Mouse (Mus musculus): Measurements from ENCODE around the gene Lce3f. TPM values are rescaled to one million over a fixed set of nuclear protein-coding genes. Genes with fewer than 3 reads are reported as not detected.

The Lce3f gene
- polyA plus RNA-seq, 1 experiment from 2014 or later: not detected

GRCm38 (mm10) chr3:93015460-93016104 is 23.6 kb downstream of the Lce3f start, which contains the start of gene Crct1:
Gene Crct1, minus strand, starts transcription at chr3:93015687.
- Histone ChIP-seq H3K27me3 (ENCODE audit: control insufficient read depth, insufficient read depth, low read depth, low read length) (no peaks in the 10 kb centered on the region), H3K27ac (ENCODE audit: low read length) (no peak within 1 kb of the TSS), H3K36me3 (ENCODE audit: control insufficient read depth, insufficient read depth, low read length) (no peaks in the 10 kb centered on the region), H3K4me2 (ENCODE audit: low read depth, low read length) (peak within 1 kb of the TSS; percentile 92), H3K4me1 (replicated peaks; ENCODE audit: control insufficient read depth, insufficient read depth, low read length) (no peaks in the 10 kb centered on the region), H3K9me3 (ENCODE audit: control insufficient read depth, low read length) (no peaks in the 10 kb centered on the region), H3K9ac (ENCODE audit: low read length) (peak within 1 kb of the TSS; percentile 61), H3K4me3 (ENCODE audit: low read length) (peak within 1 kb of the TSS; percentile 57)
- no peak; the same call in 1 of the 2 replicates for ATAC-seq (ENCODE audit: low read depth)
- 16% methylated on average over 4 of the region's 4 CpGs for WGBS

- Histone ChIP-seq H3K9ac (ENCODE audit: low read length) (no peak within 1 kb of the TSS), H3K27ac (ENCODE audit: low read length) (no peak within 1 kb of the TSS), H3K4me3 (ENCODE audit: low read length) (no peak within 1 kb of the TSS), H3K27me3 (ENCODE audit: control insufficient read depth, insufficient read depth, low read depth, low read length) (no peaks in the 10 kb centered on the region), H3K4me2 (ENCODE audit: low read depth, low read length) (no peak within 1 kb of the TSS), H3K36me3 (ENCODE audit: control insufficient read depth, insufficient read depth, low read length) (no peaks in the 10 kb centered on the region), H3K4me1 (replicated peaks; ENCODE audit: control insufficient read depth, insufficient read depth, low read length) (no peaks in the 10 kb centered on the region), H3K9me3 (ENCODE audit: control insufficient read depth, low read length) (no peaks in the 10 kb centered on the region)
- no peak for ATAC-seq (ENCODE audit: low read depth)
- WGBS: 67% methylated on average over 2 of the region's 2 CpGs
Measured at GRCm38 (mm10) chr3:93018960-93019359, 26.9 kb downstream of the Lce3f start, which contains the start of gene Lce1m. Gene Lce1m, minus strand, starts transcription at chr3:93019060.

- Histone ChIP-seq H3K4me2 (ENCODE audit: low read depth, low read length) (no peak overlapping the region), H3K4me3 (ENCODE audit: low read length) (no peak overlapping the region), H3K9ac (ENCODE audit: low read length) (no peak overlapping the region), H3K4me1 (replicated peaks; ENCODE audit: control insufficient read depth, insufficient read depth, low read length) (no peaks in the 10 kb centered on the region), H3K36me3 (ENCODE audit: control insufficient read depth, insufficient read depth, low read length) (no peaks in the 10 kb centered on the region), H3K27me3 (ENCODE audit: control insufficient read depth, insufficient read depth, low read depth, low read length) (no peaks in the 10 kb centered on the region), H3K27ac (ENCODE audit: low read length) (no peak overlapping the region), H3K9me3 (ENCODE audit: control insufficient read depth, low read length) (no peaks in the 10 kb centered on the region)
- 89% methylated on average over 1 of the region's 1 CpGs for WGBS
- no peak for ATAC-seq (ENCODE audit: low read depth)
Measured at GRCm38 (mm10) chr3:93021171-93021570, 29.1 kb downstream of the Lce3f start.

GRCm38 (mm10) chr3:93023411-93024184 is 31.6 kb downstream of the Lce3f start:
- Histone ChIP-seq H3K4me3 (ENCODE audit: low read length) (no peak overlapping the region), H3K27ac (ENCODE audit: low read length) (no peak overlapping the region), H3K9me3 (ENCODE audit: control insufficient read depth, low read length) (no peaks in the 10 kb centered on the region), H3K4me1 (replicated peaks; ENCODE audit: control insufficient read depth, insufficient read depth, low read length) (no peaks in the 10 kb centered on the region), H3K4me2 (ENCODE audit: low read depth, low read length) (no peak overlapping the region), H3K27me3 (ENCODE audit: control insufficient read depth, insufficient read depth, low read depth, low read length) (no peaks in the 10 kb centered on the region), H3K36me3 (ENCODE audit: control insufficient read depth, insufficient read depth, low read length) (no peaks in the 10 kb centered on the region), H3K9ac (ENCODE audit: low read length) (no peak overlapping the region)
- WGBS: 56% methylated on average over 3 of the region's 3 CpGs
- ATAC-seq (ENCODE audit: low read depth): no peak

DNA sequence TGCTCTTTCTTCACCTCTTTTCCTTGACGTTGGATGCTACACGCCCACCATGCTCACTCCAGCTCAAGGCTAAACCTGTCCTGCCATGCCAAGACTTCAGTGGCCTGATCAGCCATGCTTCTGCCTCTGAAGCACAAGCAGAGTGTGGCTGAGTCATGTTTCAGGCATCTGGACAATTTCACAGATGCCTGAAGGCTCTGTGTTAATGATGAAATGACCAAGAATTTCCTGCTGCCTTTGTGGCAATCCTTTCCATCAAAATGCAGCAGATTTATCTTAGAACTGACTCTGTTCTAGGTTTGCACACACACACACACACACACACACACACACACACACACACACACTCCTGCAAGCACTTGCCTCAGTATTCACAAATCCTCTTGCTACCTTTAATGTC is 33.5 kb downstream of the Lce3f start:
- Histone ChIP-seq H3K4me3 (ENCODE audit: low read length) (no peak overlapping the region), H3K27me3 (ENCODE audit: control insufficient read depth, insufficient read depth, low read depth, low read length) (no peaks in the 10 kb centered on the region), H3K4me2 (ENCODE audit: low read depth, low read length) (no peak overlapping the region), H3K9me3 (ENCODE audit: control insufficient read depth, low read length) (no peaks in the 10 kb centered on the region), H3K9ac (ENCODE audit: low read length) (no peak overlapping the region), H3K27ac (ENCODE audit: low read length) (no peak overlapping the region), H3K4me1 (replicated peaks; ENCODE audit: control insufficient read depth, insufficient read depth, low read length) (no peaks in the 10 kb centered on the region), H3K36me3 (ENCODE audit: control insufficient read depth, insufficient read depth, low read length) (no peaks in the 10 kb centered on the region)
- WGBS: 54% methylated on average over 2 of the region's 2 CpGs
- no peak for ATAC-seq (ENCODE audit: low read depth)

DNA sequence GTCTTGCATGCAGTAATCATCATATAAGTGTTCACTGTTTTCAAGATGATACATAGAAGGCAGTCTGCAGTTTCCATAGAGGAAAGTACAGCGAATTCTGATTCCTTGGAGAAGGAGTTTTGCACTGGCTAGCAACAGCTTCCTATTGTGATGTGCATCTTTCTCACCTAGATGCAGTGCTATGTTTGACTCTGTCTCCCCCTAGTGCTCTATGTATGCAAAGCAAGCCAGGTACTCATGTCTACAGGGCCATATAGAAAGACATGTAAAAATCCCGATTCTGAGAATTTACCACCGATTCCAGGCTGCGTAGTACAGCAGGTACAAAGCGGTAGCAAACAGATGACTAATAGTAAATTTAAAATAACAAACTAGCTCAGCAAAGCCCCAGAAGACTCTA is 39.4 kb downstream of the Lce3f start:
- H3K27me3 ChIP-seq (ENCODE audit: control insufficient read depth, insufficient read depth, low read depth, low read length): no peaks in the 10 kb centered on the region
- no peaks in the 10 kb centered on the region for H3K36me3 ChIP-seq (ENCODE audit: control insufficient read depth, insufficient read depth, low read length)
- H3K9me3 ChIP-seq (ENCODE audit: control insufficient read depth, low read length): no peaks in the 10 kb centered on the region
- H3K4me3 ChIP-seq (ENCODE audit: low read length): no peak overlapping the region
- peak; percentile 67 for ATAC-seq (ENCODE audit: low read depth)
- H3K9ac ChIP-seq (ENCODE audit: low read length): no peak overlapping the region
- no peak overlapping the region for H3K27ac ChIP-seq (ENCODE audit: low read length)
- no peak overlapping the region for H3K4me2 ChIP-seq (ENCODE audit: low read depth, low read length)
- WGBS: 42% methylated on average over 5 of the region's 5 CpGs
- no peaks in the 10 kb centered on the region for H3K4me1 ChIP-seq (replicated peaks; ENCODE audit: control insufficient read depth, insufficient read depth, low read length)

Other genes starting within 250 kb of the Lce3f start
- gene Lce1g, start 239.9 kb upstream of the Lce3f start, polyA plus RNA-seq (2015; fragmentation: Nextera tagmentation; extraction: Ambion mirVana): not detected in 2 replicates
- gene Lce1h, start 227.2 kb upstream of the Lce3f start, polyA plus RNA-seq (2015; fragmentation: Nextera tagmentation; extraction: Ambion mirVana): not detected in 2 replicates
- not detected in 2 replicates for gene Lce1i, start 213.3 kb upstream of the Lce3f start, polyA plus RNA-seq (2015; fragmentation: Nextera tagmentation; extraction: Ambion mirVana)
- not detected in 2 replicates for gene Lce1j, start 201.7 kb upstream of the Lce3f start, polyA plus RNA-seq (2015; fragmentation: Nextera tagmentation; extraction: Ambion mirVana)
- gene Lce1k, start 184.3 kb upstream of the Lce3f start, polyA plus RNA-seq (2015; fragmentation: Nextera tagmentation; extraction: Ambion mirVana): not detected in 2 replicates
- gene Kprp, start 165.0 kb upstream of the Lce3f start, polyA plus RNA-seq (2015; fragmentation: Nextera tagmentation; extraction: Ambion mirVana): not detected in 2 replicates
- not detected in 2 replicates for gene Lce1l, start 140.9 kb upstream of the Lce3f start, polyA plus RNA-seq (2015; fragmentation: Nextera tagmentation; extraction: Ambion mirVana)
- gene 2310050C09Rik, start 122.0 kb upstream of the Lce3f start, polyA plus RNA-seq (2015; fragmentation: Nextera tagmentation; extraction: Ambion mirVana): not detected in 2 replicates
- not detected in 2 replicates for gene Lce3a, start 66.0 kb upstream of the Lce3f start, polyA plus RNA-seq (2015; fragmentation: Nextera tagmentation; extraction: Ambion mirVana)
- not detected in 2 replicates for gene Lce3b, start 59.2 kb upstream of the Lce3f start, polyA plus RNA-seq (2015; fragmentation: Nextera tagmentation; extraction: Ambion mirVana)
- gene Lce3c, start 47.7 kb upstream of the Lce3f start, polyA plus RNA-seq (2015; fragmentation: Nextera tagmentation; extraction: Ambion mirVana): not detected in 2 replicates
- not detected in 2 replicates for gene Lce3d, start 34.8 kb upstream of the Lce3f start, polyA plus RNA-seq (2015; fragmentation: Nextera tagmentation; extraction: Ambion mirVana)
- not detected in 2 replicates for gene Lce3e, start 25.2 kb upstream of the Lce3f start, polyA plus RNA-seq (2015; fragmentation: Nextera tagmentation; extraction: Ambion mirVana)
- gene Crct1, start 23.5 kb downstream of the Lce3f start, polyA plus RNA-seq (2015; fragmentation: Nextera tagmentation; extraction: Ambion mirVana): 1.5 TPM in 1 of 2 replicates, not detected in the other
- gene Lce1m, start 26.8 kb downstream of the Lce3f start, polyA plus RNA-seq (2015; fragmentation: Nextera tagmentation; extraction: Ambion mirVana): 0.58 TPM in 1 of 2 replicates, not detected in the other
- not detected in 2 replicates for gene Gm4858, start 76.6 kb downstream of the Lce3f start, polyA plus RNA-seq (2015; fragmentation: Nextera tagmentation; extraction: Ambion mirVana)
- gene Crnn, start 152.6 kb downstream of the Lce3f start, polyA plus RNA-seq (2015; fragmentation: Nextera tagmentation; extraction: Ambion mirVana): not detected in 2 replicates
- not detected in 2 replicates for gene Flg2, start 205.1 kb downstream of the Lce3f start, polyA plus RNA-seq (2015; fragmentation: Nextera tagmentation; extraction: Ambion mirVana)

All from lung, embryonic 16.5 days (tissue).